Mouse (Mus musculus): ENCODE measurements around the gene Mief2. TPM values are rescaled to one million over a fixed set of nuclear protein-coding genes. Genes with fewer than 3 reads are reported as not detected.

Mief2 gene
- total RNA-seq (2023) = 10.0 and 11.4 TPM in 2 replicates

GRCm38 (mm10) chr11:60728260-60728761, at the start of gene Mief2:
Mief2 (plus strand) TSS chr11:60728398.

GRCm38 (mm10) chr11:60699524-60700075, 28.6 kb upstream of the Mief2 start, which contains the start of gene Llgl1:
Llgl1 (plus strand) TSS chr11:60699723.

GRCm38 (mm10) chr11:60726601-60727391, 1.4 kb upstream of the Mief2 start, which contains the start of gene Flii:
Flii (minus strand) TSS chr11:60727263.

GRCm38 (mm10) chr11:60776829-60777740, 48.9 kb downstream of the Mief2 start, which contains the start of the genes Top3a and Smcr8:
Top3a (minus strand) TSS chr11:60777365.
Smcr8 (plus strand) TSS chr11:60777524.

Other genes with a start within 250 kb of the Mief2 start
- gene Alkbh5, start 192.0 kb upstream of the Mief2 start, total RNA-seq (2023) = 37.3 and 44.7 TPM in 2 replicates
- 13.9 and 16.0 TPM in 2 replicates for gene Llgl1, start 28.7 kb upstream of the Mief2 start, total RNA-seq (2023)
- 223 and 259 TPM in 2 replicates for gene Flii, start 1.1 kb upstream of the Mief2 start, total RNA-seq (2023)
- gene Top3a, start 49.0 kb downstream of the Mief2 start, total RNA-seq (2023) = 8.7 and 13.8 TPM in 2 replicates
- 47.2 and 65.6 TPM in 2 replicates for gene Smcr8, start 49.1 kb downstream of the Mief2 start, total RNA-seq (2023)
- gene Shmt1, start 83.3 kb downstream of the Mief2 start, total RNA-seq (2023) = 8.4 and 10.0 TPM in 2 replicates
- gene Dhrs7b, start 102.2 kb downstream of the Mief2 start, total RNA-seq (2023) = 4.8 and 5.3 TPM in 2 replicates
- gene Tmem11, start 150.9 kb downstream of the Mief2 start, total RNA-seq (2023) = 14.6 and 16.7 TPM in 2 replicates
- 6.0 and 7.4 TPM in 2 replicates for gene Natd1, start 186.4 kb downstream of the Mief2 start, total RNA-seq (2023)
- gene Map2k3, start 203.6 kb downstream of the Mief2 start, total RNA-seq (2023) = 135 and 174 TPM in 2 replicates